Mouse (Mus musculus): ENCODE measurements at regions not wholly inside any gene's neighbourhood (a gene's known extent, or its start where the extent isn't known, plus 50 kb on each side); places are given as distances from the start of the nearest gene placed in this dataset.
"Not testable (repeated sequence)": the region's sequence is repeated elsewhere in the genome, so short reads cannot be mapped to it uniquely, and the experiment has no call there.

DNA sequence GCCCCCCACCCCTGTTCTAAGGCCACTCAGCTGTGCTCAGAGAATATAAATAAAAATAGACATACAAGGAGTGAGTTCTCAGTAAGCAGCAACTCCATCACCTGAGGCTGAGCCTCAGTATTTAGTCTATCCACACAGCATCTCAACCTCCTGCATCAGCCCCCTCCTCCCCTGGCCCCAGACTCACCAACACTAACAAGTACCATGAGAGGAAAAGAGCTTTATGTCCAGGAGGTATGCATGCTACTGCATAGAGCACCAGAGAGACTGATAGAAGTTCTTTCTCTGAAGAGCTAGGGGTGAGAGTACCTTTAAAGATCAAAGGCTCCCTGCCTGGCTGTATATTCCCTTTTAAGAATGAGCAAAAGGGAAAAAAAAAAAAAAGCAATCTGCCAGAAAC is 100.3 kb upstream of the Arhgap20 start:
- no peak for ATAC-seq

DNA sequence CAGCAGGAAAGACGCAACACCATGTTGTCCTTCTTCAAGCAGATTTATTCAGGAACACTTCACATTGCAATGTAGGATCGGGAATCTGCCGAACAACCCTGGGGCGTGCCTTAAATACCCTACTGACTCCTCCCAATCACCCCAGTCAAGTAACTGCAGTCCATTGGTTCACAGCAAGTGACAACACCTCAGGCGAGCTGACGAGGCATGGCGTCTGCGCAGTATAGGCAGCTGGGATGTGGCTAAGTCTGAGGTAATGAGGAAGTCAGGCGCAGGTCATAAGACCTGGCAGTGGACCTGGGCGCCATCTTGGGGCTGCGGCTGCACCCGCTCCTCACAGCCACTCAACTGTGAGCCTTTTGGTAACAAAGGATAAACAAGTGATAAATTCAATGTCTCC is 96.2 kb upstream of the Arhgap20 start:
- not testable (repeated sequence) for ATAC-seq

DNA sequence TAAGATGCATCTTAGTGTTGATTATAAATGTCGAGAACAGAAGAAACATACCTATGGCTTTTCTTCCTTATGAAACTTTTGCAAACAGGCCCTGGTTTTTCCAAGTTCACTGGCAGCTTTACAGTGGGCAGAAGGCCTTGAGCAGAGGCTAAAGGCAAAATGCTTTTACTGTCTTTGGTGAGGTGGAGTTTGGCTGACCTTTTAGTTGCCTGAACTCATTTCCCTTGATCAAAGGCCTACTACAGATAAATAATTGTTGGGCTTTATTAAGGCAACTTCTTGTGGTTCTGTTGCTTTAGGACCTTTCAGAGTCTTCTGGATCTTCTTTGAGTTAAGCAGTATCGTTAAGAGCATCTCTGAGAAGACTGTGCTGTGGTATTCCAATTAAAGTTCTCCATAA is 94.6 kb upstream of the Arhgap20 start:
- no peak for ATAC-seq

DNA sequence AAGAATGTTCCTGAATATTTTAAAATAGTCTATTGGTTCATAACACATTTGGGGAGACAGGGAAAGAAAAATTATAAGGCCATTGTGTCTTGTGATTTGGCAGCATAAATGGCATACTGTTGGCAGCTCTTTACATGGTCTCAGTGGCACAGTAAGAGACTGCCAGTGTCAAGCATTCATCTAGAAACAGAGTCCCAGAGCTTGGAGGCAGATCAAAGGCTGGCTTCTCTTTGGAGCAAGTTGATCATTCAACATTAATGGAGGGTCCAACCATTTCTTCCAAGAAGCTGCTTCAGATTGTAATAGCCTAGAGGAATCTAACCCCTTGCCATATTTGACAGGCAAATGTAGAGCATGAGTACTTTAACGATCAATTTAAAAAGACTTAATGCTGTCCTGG is 78.6 kb upstream of the Arhgap20 start:
- ATAC-seq = no peak

DNA sequence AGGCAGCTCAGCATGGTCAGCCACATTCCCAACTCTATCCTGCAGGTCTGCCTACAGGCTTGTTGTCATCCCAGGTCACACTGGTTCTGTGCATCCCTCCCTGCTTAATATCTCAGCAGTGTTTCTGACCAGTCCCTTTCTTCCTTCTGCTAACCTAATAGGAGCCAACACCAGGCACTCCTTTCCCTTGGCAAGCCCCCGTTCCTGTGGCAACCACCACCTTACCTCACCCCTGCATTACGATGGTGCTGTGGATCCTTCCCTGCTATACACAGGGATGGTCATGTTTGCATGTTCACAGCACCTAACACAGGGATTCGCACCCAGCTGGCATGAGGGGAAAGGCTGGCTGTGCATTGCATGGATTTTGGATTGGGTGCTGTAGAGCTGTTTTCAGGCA is 50.8 kb upstream of the Arhgap20 start:
- no peak for ATAC-seq
